Mouse (Mus musculus) MEL (cell line): ENCODE results near the gene Opcml. TPM values are rescaled to one million over a fixed set of nuclear protein-coding genes. Genes with fewer than 3 reads are reported as not detected.

Source experiments
- DNase-seq: peaks from one replicate; pipeline ENCODE4 v3.0.0; 2011; ENCODE audit warnings: low read depth, low spot score
- H3K27ac ChIP-seq: 2 replicates; pipeline ENCODE4 v1.5.1; 2012; ENCODE audit warnings: low read depth, mild to moderate bottlenecking, control low read depth, low read length, moderate library complexity; ENCODE audit not compliant: control insufficient read depth
- H3K27me3 ChIP-seq, 2 experiments: fragments of 150-350 bp in 1 of 2; sonication (generic) in 1 of 2; 2 replicates each; pipeline ENCODE4 v1.6.1; 2012; ENCODE audit warnings: low read length in 2 of 2, mild to moderate bottlenecking in 2 of 2, improper control_type of control experiment in 1 of 2, moderate library complexity in 1 of 2; ENCODE audit not compliant: insufficient read depth in 2 of 2, control insufficient read depth in 1 of 2
- H3K36me3 ChIP-seq, 2 experiments: 2 replicates each; pipeline ENCODE4 v1.6.1; 2012 to 2014; ENCODE audit warnings: low read length in 2 of 2, improper control_type of control experiment in 1 of 2, inconsistent platforms in 1 of 2, mild to moderate bottlenecking in 1 of 2; ENCODE audit not compliant: insufficient read depth in 2 of 2, control insufficient read depth in 1 of 2
- H3K4me1 ChIP-seq, 2 experiments: fragments of 150-350 bp in 1 of 2; sonication (generic) in 1 of 2; 2 replicates each; pipeline ENCODE4 v1.6.1; 2012; ENCODE audit warnings: low read length in 2 of 2, improper control_type of control experiment in 1 of 2, mild to moderate bottlenecking in 1 of 2; ENCODE audit not compliant: insufficient read depth in 2 of 2, control insufficient read depth in 1 of 2
- H3K4me3 ChIP-seq, 2 experiments: fragments of 150-350 bp in 1 of 2; sonication (generic) in 1 of 2; 2 replicates each; pipeline ENCODE4 v1.5.1; 2012; ENCODE audit warnings: low read depth in 2 of 2, low read length in 2 of 2, mild to moderate bottlenecking in 2 of 2, moderate library complexity in 2 of 2, control low read depth in 1 of 2, improper control_type of control experiment in 1 of 2; ENCODE audit not compliant: control insufficient read depth in 1 of 2, insufficient read depth in 1 of 2
- H3K79me2 ChIP-seq: 2 replicates; pipeline ENCODE4 v1.6.1; 2012; ENCODE audit warnings: mild to moderate bottlenecking, low read length, moderate library complexity; ENCODE audit not compliant: control insufficient read depth, poor library complexity, insufficient read depth
- H3K9ac ChIP-seq: 2 replicates; pipeline ENCODE4 v1.6.1; 2012; ENCODE audit warnings: low read depth, mild to moderate bottlenecking, control low read depth, low read length, moderate library complexity; ENCODE audit not compliant: control insufficient read depth, poor library complexity, severe bottlenecking
- H3K9me3 ChIP-seq: fragments of 150-350 bp; sonication (generic); replicated peaks from 2 replicates; pipeline ENCODE4 v1.6.1; 2012; ENCODE audit warnings: mild to moderate bottlenecking, low read length, improper control_type of control experiment, moderate library complexity; ENCODE audit not compliant: insufficient read depth
- BHLHE40 ChIP-seq: IDR thresholded peaks from 2 replicates; pipeline ENCODE4 v1.6.1; 2012; ENCODE audit warnings: low read depth, mild to moderate bottlenecking, inconsistent platforms, low read length, improper control_type of control experiment, borderline replicate concordance
- CTCF ChIP-seq, 3 experiments: IDR thresholded peaks in 2 of 3; conservative IDR thresholded peaks in 1 of 3; 2 replicates each; pipeline ENCODE4 v1.5.1; 2011 to 2012; ENCODE audit warnings: low read length in 3 of 3, low read depth in 2 of 3, mild to moderate bottlenecking in 2 of 3, improper control_type of control experiment in 1 of 3, inconsistent platforms in 1 of 3, mixed read lengths in 1 of 3, moderate library complexity in 1 of 3; ENCODE audit not compliant: control insufficient read depth in 1 of 3, insufficient read depth in 1 of 3, poor library complexity in 1 of 3, severe bottlenecking in 1 of 3
- E2F4 ChIP-seq: IDR thresholded peaks from 2 replicates; pipeline ENCODE4 v1.6.1; 2011; ENCODE audit warnings: low read depth, low read length, improper control_type of control experiment, borderline replicate concordance
- ELF1 ChIP-seq: IDR thresholded peaks from 2 replicates; pipeline ENCODE4 v1.6.1; 2014; ENCODE audit warnings: low read depth, mild to moderate bottlenecking, inconsistent platforms, low read length, improper control_type of control experiment, moderate library complexity
- EP300 ChIP-seq, 2 experiments: IDR thresholded peaks; 2 replicates each; pipeline ENCODE4 v1.6.1; 2011; ENCODE audit warnings: improper control_type of control experiment in 2 of 2, low read length in 2 of 2, low read depth in 1 of 2, mild to moderate bottlenecking in 1 of 2
- ETS1 ChIP-seq: IDR thresholded peaks from 2 replicates; pipeline ENCODE4 v1.6.1; 2012; ENCODE audit warnings: low read depth, mild to moderate bottlenecking, inconsistent platforms, low read length, improper control_type of control experiment, moderate library complexity
- GABPA ChIP-seq: IDR thresholded peaks from 2 replicates; pipeline ENCODE4 v1.6.1; 2012; ENCODE audit warnings: low read depth, mild to moderate bottlenecking, inconsistent platforms, low read length, improper control_type of control experiment, moderate library complexity
- GATA1 ChIP-seq: IDR thresholded peaks from 2 replicates; pipeline ENCODE4 v1.6.1; 2011; ENCODE audit warnings: low read depth, low read length, improper control_type of control experiment
- JUND ChIP-seq: IDR thresholded peaks from 2 replicates; pipeline ENCODE4 v1.6.1; 2011; ENCODE audit warnings: low read depth, mild to moderate bottlenecking, improper control_type of control experiment, low read length
- MAFK ChIP-seq: IDR thresholded peaks from 2 replicates; pipeline ENCODE4 v1.6.1; 2011; ENCODE audit warnings: low read depth, mild to moderate bottlenecking, low read length, improper control_type of control experiment, borderline replicate concordance
- MEF2A ChIP-seq: IDR thresholded peaks from 2 replicates; pipeline ENCODE4 v1.6.1; 2014; ENCODE audit warnings: low read depth, mild to moderate bottlenecking, inconsistent platforms, low read length, improper control_type of control experiment; ENCODE audit not compliant: poor library complexity, insufficient replicate concordance, severe bottlenecking; ENCODE audit errors: extremely low read depth
- POLR2AphosphoS2 ChIP-seq: IDR thresholded peaks from 2 replicates; pipeline ENCODE4 v1.6.1; 2011; ENCODE audit warnings: low read length, improper control_type of control experiment
- POLR2AphosphoS5 ChIP-seq: IDR thresholded peaks from 2 replicates; pipeline ENCODE4 v1.6.1; 2012; ENCODE audit warnings: low read depth, borderline replicate concordance, mild to moderate bottlenecking, inconsistent platforms, low read length, moderate library complexity, mixed read lengths
- RAD21 ChIP-seq: IDR thresholded peaks from 2 replicates; pipeline ENCODE4 v1.6.1; 2011; ENCODE audit warnings: mild to moderate bottlenecking, low read depth, low read length, improper control_type of control experiment
- SMC3 ChIP-seq: IDR thresholded peaks from 2 replicates; pipeline ENCODE4 v1.6.1; 2011; ENCODE audit warnings: low read depth, low read length, improper control_type of control experiment
- TAL1 ChIP-seq: IDR thresholded peaks from 2 replicates; pipeline ENCODE4 v1.6.1; 2012; ENCODE audit warnings: mild to moderate bottlenecking, inconsistent platforms, low read length, moderate library complexity, mixed read lengths
- TBP ChIP-seq: IDR thresholded peaks from 2 replicates; pipeline ENCODE4 v1.8.0; 2011; ENCODE audit warnings: low read depth, low read length, improper control_type of control experiment
- TCF12 ChIP-seq: IDR thresholded peaks from 2 replicates; pipeline ENCODE4 v1.6.1; 2014; ENCODE audit warnings: low read depth, mild to moderate bottlenecking, inconsistent platforms, low read length, improper control_type of control experiment, moderate library complexity
- USF1 ChIP-seq: IDR thresholded peaks from 2 replicates; pipeline ENCODE4 v1.6.1; 2014; ENCODE audit warnings: low read depth, mild to moderate bottlenecking, inconsistent platforms, low read length, improper control_type of control experiment, moderate library complexity
- ZKSCAN1 ChIP-seq: IDR thresholded peaks from 2 replicates; pipeline ENCODE4 v1.6.1; 2012; ENCODE audit warnings: low read depth, mild to moderate bottlenecking, inconsistent platforms, low read length, improper control_type of control experiment, moderate library complexity
- ZNF384 ChIP-seq: IDR thresholded peaks from 2 replicates; pipeline ENCODE4 v1.6.1; 2012; ENCODE audit warnings: low read depth, mild to moderate bottlenecking, inconsistent platforms, low read length, improper control_type of control experiment
- polyA plus RNA-seq, 2 experiments: library from polyadenylated mRNA; stranded (reverse) in 1 of 2; unstranded in 1 of 2; fragments of >175 nt in 1 of 2; fragments of >200 nt in 1 of 2; gene quantifications; 2 replicates each; pipeline versions ENCODE4 v1.2.1 to v1.2.4; 2012; ENCODE audit warnings: low replicate concordance in 2 of 2, low read depth in 1 of 2; ENCODE audit not compliant: insufficient read length in 2 of 2, insufficient read depth in 1 of 2, missing spikeins in 1 of 2
- total RNA-seq: library from RNA; depleted of rRNA; stranded (reverse); fragments of 300-350 nt; gene quantifications from 2 replicates; pipeline ENCODE4 v1.2.3, GENCODE M21; 2012

Opcml gene
- total and polyA plus RNA-seq, 3 experiments, result not detected

DNA sequence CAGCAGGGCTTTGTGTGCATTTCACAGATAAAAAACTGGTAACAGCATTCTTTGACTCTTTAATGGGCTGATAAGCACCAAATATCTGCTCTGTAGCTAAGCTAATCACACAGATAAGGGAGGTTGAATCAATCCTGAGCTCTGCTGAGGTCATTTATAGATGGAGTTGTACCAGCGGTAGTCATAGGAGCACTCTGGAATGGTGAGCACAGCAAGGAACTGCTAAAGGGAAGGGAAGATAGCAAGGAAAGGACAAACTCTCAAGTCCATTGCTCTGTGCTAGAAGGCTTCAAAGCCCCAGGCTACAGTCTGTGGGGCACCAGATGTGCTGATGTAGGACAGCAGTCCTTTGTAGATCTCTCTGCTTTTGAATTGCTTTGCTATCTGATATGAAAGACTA is 529.2 kb downstream of the Opcml start:
- no peak for TF ChIP-seq POLR2AphosphoS5
- no peak for TF ChIP-seq USF1
- TF ChIP-seq RAD21, result no peak
- TF ChIP-seq, all 39 proteins: peak for 0
- no peak for DNase-seq
- Histone ChIP-seq H3K9ac (no peak overlapping the region), H3K4me1 (no peaks in the 10 kb centered on the region), H3K27me3 (no peaks in the 10 kb centered on the region), H3K9me3 (no peaks in the 10 kb centered on the region), H3K4me3 (no peak overlapping the region), H3K36me3 (no peaks in the 10 kb centered on the region), H3K27ac (no peak overlapping the region), H3K79me2 (no peaks in the 10 kb centered on the region)

DNA sequence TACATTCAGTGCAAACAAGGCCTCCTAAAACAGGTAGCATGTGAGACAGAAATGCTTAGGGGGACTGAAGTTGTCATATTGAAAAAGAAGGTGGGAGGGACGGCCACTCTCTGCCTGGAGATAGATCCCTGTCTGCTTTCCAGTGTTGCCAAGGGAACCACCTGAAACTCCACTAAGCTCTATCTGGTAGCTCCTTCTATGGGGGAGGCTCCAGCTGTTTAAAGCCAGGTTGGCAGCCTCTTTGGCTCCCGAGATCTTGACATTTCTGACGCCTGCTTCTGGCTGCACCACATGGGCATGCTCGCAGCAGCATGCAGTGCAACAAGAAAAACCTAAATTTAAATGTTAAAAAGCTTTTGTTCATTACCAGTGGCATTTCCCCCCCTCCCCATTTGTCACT is 537.4 kb downstream of the Opcml start:
- Histone ChIP-seq H3K4me3 (no peak overlapping the region), H3K27me3 (no peaks in the 10 kb centered on the region), H3K4me1 (no peaks in the 10 kb centered on the region), H3K79me2 (no peaks in the 10 kb centered on the region), H3K9ac (no peak overlapping the region), H3K27ac (no peak overlapping the region), H3K9me3 (no peaks in the 10 kb centered on the region), H3K36me3 (no peaks in the 10 kb centered on the region)
- no peak for TF ChIP-seq SMC3
- DNase-seq, result no peak

DNA sequence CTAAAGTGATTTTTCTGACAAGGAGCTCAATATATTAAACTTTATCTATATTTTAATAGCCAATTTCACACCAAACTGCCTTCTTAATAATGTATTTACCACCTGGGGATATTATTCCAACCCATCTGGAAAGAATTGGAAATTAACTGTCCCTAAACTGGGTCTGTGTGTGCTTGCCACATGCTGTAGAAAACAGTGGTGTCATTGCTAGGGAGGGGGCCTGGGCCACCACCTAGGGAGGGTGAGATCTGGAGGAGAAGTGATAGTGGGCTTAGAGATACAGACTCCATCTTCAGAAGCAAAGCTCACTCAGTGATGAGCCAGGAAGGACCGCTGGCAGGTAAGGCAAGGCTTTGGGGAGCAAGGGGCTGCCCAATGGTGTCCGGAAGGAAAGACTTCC is 537.9 kb downstream of the Opcml start:
- no peak overlapping the region for H3K9ac ChIP-seq
- H3K27me3 ChIP-seq, result no peaks in the 10 kb centered on the region
- DNase-seq, result no peak
- H3K36me3 ChIP-seq, result no peaks in the 10 kb centered on the region
- TF ChIP-seq MEF2A (no peak), GABPA (no peak), JUND (no peak), EP300 (IDR thresholded peaks at IDR 0.05; ENCODE audit: low read depth in 1 of 2, low read length in 2 of 2) (no peak), USF1 (no peak), CTCF (IDR thresholded peaks at IDR 0.05 in 2 of 3, conservative IDR thresholded peaks at IDR 0.05 in 1 of 3; ENCODE audit: control insufficient read depth in 1 of 3, insufficient read depth in 1 of 3, low read depth in 2 of 3, low read length in 3 of 3, poor library complexity in 1 of 3, severe bottlenecking in 1 of 3) (no peak), ETS1 (no peak), ZKSCAN1 (no peak), POLR2AphosphoS2 (no peak), GATA1 (no peak), TCF12 (no peak), BHLHE40 (no peak), MAFK (no peak), E2F4 (no peak), TBP (no peak), ELF1 (no peak), ZNF384 (no peak), TAL1 (no peak)
- H3K27ac ChIP-seq, result no peak overlapping the region
- H3K79me2 ChIP-seq, result no peaks in the 10 kb centered on the region
- no peaks in the 10 kb centered on the region for H3K9me3 ChIP-seq
- no peak overlapping the region for H3K4me3 ChIP-seq
- no peaks in the 10 kb centered on the region for H3K4me1 ChIP-seq
